Mouse (Mus musculus) liver, embryonic 14.5 days (tissue): Measurements from ENCODE around the gene BC030867.

Source experiments
- CTCF ChIP-seq: IDR thresholded peaks from 2 replicates; pipeline ENCODE4 v1.5.1; 2016; ENCODE audit warnings: antibody characterized with exemption, low read depth, control low read depth
- EP300 ChIP-seq: IDR thresholded peaks from 2 replicates; pipeline ENCODE4 v1.6.1; 2016; ENCODE audit warnings: antibody characterized with exemption, low read depth

GRCm38 (mm10) chr11:102208846-102209245, 39.8 kb upstream of the BC030867 start:
- TF ChIP-seq EP300 (no peak), CTCF (no peak)
